ENCODE assay signal across 24 mouse cellular contexts in genomic region chr15:52166144-52166543, GRCm38 (mm10).
DNase-seq lines count a peak whose midpoint lies in the region; ATAC-seq and TF ChIP-seq lines count a peak whose summit lies in the region.
"Had no signal": no experiment of that assay in that cellular context is flagged by ENCODE, and none has a peak within 500 bp of the region (broad histone marks: within the 10 kb centered on the region; RNA-seq: fewer than 3 reads in every experiment).

No protein-coding gene starts in this region.

- ATAC-seq in kidney, embryonic 15.5 days (replicated peaks; ENCODE audit: low FRiP score): no peak
- peak; percentile 68 for ATAC-seq in liver, embryonic 14.5 days (ENCODE audit: insufficient read depth)
- peak; percentile 12; the same call in 1 of the 2 replicates for ATAC-seq in megakaryocyte progenitor cell, adult 5-6 weeks (replicated peaks; ENCODE audit: poor library complexity)
- ATAC-seq in forebrain, postnatal 0 days: no peak
- ATAC-seq: CD4-positive, CD25-positive, alpha-beta regulatory T cell, adult 4 months; forebrain, embryonic 14.5 days had no signal

- DNase-seq in kidney, postnatal 25 days: no peak
- peak; percentile 28 to 35 (median 33) for DNase-seq in liver, embryonic 14.5 days (ENCODE audit: low read depth in 3 of 3, low spot score in 3 of 3)
- DNase-seq in cerebellum, postnatal 25 days: no peak
- DNase-seq in forebrain, postnatal 0 days: no peak
- no peak for DNase-seq in thymus, adult 18-20 months
- DNase-seq: adrenal gland, postnatal 14 days; B cell, adult 2 months; cerebellum, adult 11-12 months; cerebellum, adult 9-11 months; embryo, embryonic 11 days; gastrocnemius, postnatal 10 days; heart, adult 18-20 months; heart, postnatal 10 days had no signal

- H3K27ac ChIP-seq in kidney, embryonic 15.5 days: peak overlapping the region; percentile 30; the same call in 1 of the 2 replicates
- H3K27ac ChIP-seq in liver, embryonic 14.5 days: peak overlapping the region; percentile 80
- no peak overlapping the region for H3K27ac ChIP-seq in forebrain, postnatal 0 days (ENCODE audit: low read depth, low read length)
- H3K27ac ChIP-seq: embryonic facial prominence, embryonic 12.5 days; forebrain, embryonic 10.5 days; heart, embryonic 10.5 days; hindbrain, embryonic 13.5 days; hindbrain, postnatal 0 days had no signal

- H3K4me2 ChIP-seq in kidney, embryonic 15.5 days: no peak overlapping the region
- H3K4me2 ChIP-seq in liver, embryonic 14.5 days (ENCODE audit: low read depth): peak overlapping the region; percentile 55
- no peak overlapping the region for H3K4me2 ChIP-seq in forebrain, postnatal 0 days (ENCODE audit: low read depth)
- H3K4me2 ChIP-seq: embryonic facial prominence, embryonic 12.5 days; hindbrain, embryonic 13.5 days had no signal

- H3K9me3 ChIP-seq in kidney, embryonic 15.5 days (replicated peaks): no peaks in the 10 kb centered on the region
- H3K9me3 ChIP-seq in erythroblast, embryonic 14.5 days (ENCODE audit: control insufficient read depth, low read length): no peaks in the 10 kb centered on the region
- H3K9me3 ChIP-seq in liver, embryonic 14.5 days (ENCODE audit: control insufficient read depth, low read length): no peaks in the 10 kb centered on the region
- no peaks in the 10 kb centered on the region for H3K9me3 ChIP-seq in forebrain, postnatal 0 days (ENCODE audit: low read length)
- H3K9me3 ChIP-seq: embryonic facial prominence, embryonic 12.5 days; forebrain, embryonic 10.5 days; G1E; heart, embryonic 10.5 days; hindbrain, embryonic 13.5 days had no signal

- no peak overlapping the region for H3K9ac ChIP-seq in kidney, embryonic 15.5 days
- H3K9ac ChIP-seq in liver, embryonic 14.5 days (replicated peaks): peak overlapping the region; percentile 37
- H3K9ac ChIP-seq in forebrain, postnatal 0 days: no peak overlapping the region
- H3K9ac ChIP-seq: embryonic facial prominence, embryonic 12.5 days; hindbrain, embryonic 13.5 days had no signal

- WGBS in kidney, embryonic 15.5 days: 84% methylated on average over 4 of the region's 4 CpGs
- 33% methylated on average over 4 of the region's 4 CpGs for WGBS in liver, embryonic 14.5 days (ENCODE audit: insufficient replicate concordance)
- WGBS in forebrain, postnatal 0 days: 87% methylated on average over 4 of the region's 4 CpGs

- H3K4me3 ChIP-seq in kidney, embryonic 15.5 days (replicated peaks): no peak overlapping the region
- H3K4me3 ChIP-seq in erythroblast, embryonic 14.5 days (replicated peaks): peak overlapping the region; percentile 3
- H3K4me3 ChIP-seq in liver, embryonic 14.5 days (ENCODE audit: insufficient read depth in 1 of 2, low read depth in 2 of 2, low read length in 2 of 2): no peak overlapping the region
- H3K4me3 ChIP-seq in forebrain, postnatal 0 days (ENCODE audit: low read depth, low read length): no peak overlapping the region
- H3K4me3 ChIP-seq: embryonic facial prominence, embryonic 12.5 days; forebrain, embryonic 10.5 days; heart, embryonic 10.5 days; hindbrain, embryonic 13.5 days had no signal

- TF ChIP-seq EP300 in liver, embryonic 14.5 days (IDR thresholded peaks at IDR 0.05; ENCODE audit: low read depth): no peak

- H3K36me3 ChIP-seq in kidney, embryonic 15.5 days: no peaks in the 10 kb centered on the region
- no peaks in the 10 kb centered on the region for H3K36me3 ChIP-seq in erythroblast, embryonic 14.5 days (ENCODE audit: control insufficient read depth)
- H3K36me3 ChIP-seq in liver, embryonic 14.5 days (replicated peaks; ENCODE audit: control insufficient read depth, insufficient read depth, low read depth): no peaks in the 10 kb centered on the region
- H3K36me3 ChIP-seq in forebrain, postnatal 0 days (ENCODE audit: insufficient read depth): no peaks in the 10 kb centered on the region
- H3K36me3 ChIP-seq: embryonic facial prominence, embryonic 12.5 days; forebrain, embryonic 10.5 days; G1E; heart, embryonic 10.5 days; hindbrain, embryonic 13.5 days had no signal

- H3K27me3 ChIP-seq in kidney, embryonic 15.5 days: no peaks in the 10 kb centered on the region; the same call in 1 of the 2 replicates
- H3K27me3 ChIP-seq in erythroblast, embryonic 14.5 days (ENCODE audit: control insufficient read depth): peaks cover 5% of the 10 kb centered on the region
- H3K27me3 ChIP-seq in liver, embryonic 14.5 days (ENCODE audit: control insufficient read depth, insufficient read depth, low read length): no peaks in the 10 kb centered on the region
- H3K27me3 ChIP-seq in forebrain, postnatal 0 days (ENCODE audit: insufficient read depth, low read length): no peaks in the 10 kb centered on the region
- H3K27me3 ChIP-seq: hindbrain, embryonic 13.5 days had no signal

- TF ChIP-seq CTCF in liver, embryonic 14.5 days (IDR thresholded peaks at IDR 0.05; ENCODE audit: low read depth): no peak
- no peak for TF ChIP-seq CTCF in forebrain, postnatal 0 days (IDR thresholded peaks at IDR 0.05; ENCODE audit: low read depth)

- peaks cover 18% of the 10 kb centered on the region for H3K4me1 ChIP-seq in kidney, embryonic 15.5 days
- peaks cover 42% of the 10 kb centered on the region for H3K4me1 ChIP-seq in erythroblast, embryonic 14.5 days (ENCODE audit: control insufficient read depth)
- H3K4me1 ChIP-seq in liver, embryonic 14.5 days (replicated peaks; ENCODE audit: control insufficient read depth in 2 of 2, insufficient read depth in 2 of 2, low read length in 1 of 2): peaks cover 25 to 29% of the 10 kb centered on the region in 2 experiments
- peaks cover 6% of the 10 kb centered on the region; the same call in 1 of the 2 replicates for H3K4me1 ChIP-seq in forebrain, postnatal 0 days (ENCODE audit: insufficient read depth)

Comparison
In these comparisons a context has a peak if more than half of its experiments do, and no peak if none do; other contexts are left out.
1. ATAC-seq: peak in liver, embryonic 14.5 days (single experiment) and megakaryocyte progenitor cell, adult 5-6 weeks (single experiment); none in kidney, embryonic 15.5 days (single experiment) and forebrain, postnatal 0 days (single experiment).
2. DNase-seq: peak in liver, embryonic 14.5 days (3 of 3); none in kidney, postnatal 25 days (0 of 2), cerebellum, postnatal 25 days (0 of 2), forebrain, postnatal 0 days (single experiment) and thymus, adult 18-20 months (0 of 2).